Mouse (Mus musculus): Measurements from ENCODE around the gene Ppp2r5d.

Ppp2r5d gene

GRCm38 (mm10) chr17:46704887-46705835 is at the start of gene Ppp2r5d:
Gene Ppp2r5d, minus strand, starts transcription at chr17:46705111.
- DNase-seq (ENCODE audit: extremely low spot score), result peak; percentile 97

- peak; percentile 98 for DNase-seq (ENCODE audit: extremely low spot score)
These were observed 47.1 kb upstream of the Ppp2r5d start, which contains the start of gene Cnpy3 for GRCm38 (mm10) chr17:46751794-46752556. Gene Cnpy3, minus strand, starts transcription at chr17:46752214.

- no peak for DNase-seq (ENCODE audit: extremely low spot score)
These were observed 46.3 kb upstream of the Ppp2r5d start for GRCm38 (mm10) chr17:46751056-46751793.

GRCm38 (mm10) chr17:46750580-46750979 is 45.7 kb upstream of the Ppp2r5d start:
- no peak for DNase-seq (ENCODE audit: extremely low spot score)

- DNase-seq (ENCODE audit: extremely low spot score), result no peak
These were observed 44.4 kb upstream of the Ppp2r5d start for GRCm38 (mm10) chr17:46749282-46749681.

- DNase-seq (ENCODE audit: extremely low spot score), result no peak
These were observed 42.9 kb upstream of the Ppp2r5d start for GRCm38 (mm10) chr17:46747806-46748205.

- DNase-seq (ENCODE audit: extremely low spot score), result no peak
These were observed 42.3 kb upstream of the Ppp2r5d start for GRCm38 (mm10) chr17:46747234-46747633.

GRCm38 (mm10) chr17:46745506-46745905 is 40.6 kb upstream of the Ppp2r5d start:
- DNase-seq (ENCODE audit: extremely low spot score), result no peak

- DNase-seq (ENCODE audit: extremely low spot score), result no peak
These were observed 38.1 kb upstream of the Ppp2r5d start for GRCm38 (mm10) chr17:46742986-46743385.

- DNase-seq (ENCODE audit: extremely low spot score), result no peak
These were observed 36.4 kb upstream of the Ppp2r5d start for GRCm38 (mm10) chr17:46741305-46741704.

- DNase-seq (ENCODE audit: extremely low spot score), result no peak
These were observed 31.2 kb upstream of the Ppp2r5d start for GRCm38 (mm10) chr17:46736160-46736559.

GRCm38 (mm10) chr17:46735287-46735686 is 30.4 kb upstream of the Ppp2r5d start:
- DNase-seq (ENCODE audit: extremely low spot score), result no peak

GRCm38 (mm10) chr17:46734055-46734454 is 29.1 kb upstream of the Ppp2r5d start:
- DNase-seq (ENCODE audit: extremely low spot score), result no peak

- DNase-seq (ENCODE audit: extremely low spot score), result no peak
These were observed 24.0 kb upstream of the Ppp2r5d start, which contains the start of gene Gnmt for GRCm38 (mm10) chr17:46728904-46729318. Gene Gnmt, minus strand, starts transcription at chr17:46729168.

GRCm38 (mm10) chr17:46728496-46728895 is 23.6 kb upstream of the Ppp2r5d start:
- no peak for DNase-seq (ENCODE audit: extremely low spot score)

GRCm38 (mm10) chr17:46728021-46728420 is 23.1 kb upstream of the Ppp2r5d start:
- no peak for DNase-seq (ENCODE audit: extremely low spot score)

- DNase-seq (ENCODE audit: extremely low spot score), result no peak
These were observed 22.4 kb upstream of the Ppp2r5d start for GRCm38 (mm10) chr17:46727271-46727670.

- no peak for DNase-seq (ENCODE audit: extremely low spot score)
These were observed 21.1 kb upstream of the Ppp2r5d start for GRCm38 (mm10) chr17:46725731-46726645.

GRCm38 (mm10) chr17:46725273-46725672 is 20.4 kb upstream of the Ppp2r5d start:
- DNase-seq (ENCODE audit: extremely low spot score), result peak; percentile 51

GRCm38 (mm10) chr17:46724477-46725084 is 19.7 kb upstream of the Ppp2r5d start:
- no peak for DNase-seq (ENCODE audit: extremely low spot score)
